Mouse (Mus musculus) layer of hippocampus, adult 2 months (tissue): Measurements from ENCODE around the gene Gmppa. TPM values are rescaled to one million over a fixed set of nuclear protein-coding genes. Genes with fewer than 3 reads are reported as not detected.

Source experiments
- DNase-seq, 2 experiments: peaks; one replicate each; pipeline ENCODE4 v3.0.0; 2022; ENCODE audit warnings: low spot score in 2 of 2
- H3K27ac ChIP-seq: fragments of 200-600 bp; 2 replicates; pipeline ENCODE4 v1.8.1; 2022
- H3K4me3 ChIP-seq: fragments of 200-600 bp; 2 replicates; pipeline ENCODE4 v1.8.1; 2022; ENCODE audit warnings: mild to moderate bottlenecking
- CTCF ChIP-seq: fragments of 200-600 bp; conservative IDR thresholded peaks from 2 replicates; pipeline ENCODE4 v1.8.1; 2022; ENCODE audit warnings: antibody characterized with exemption, mild to moderate bottlenecking, moderate library complexity
- total RNA-seq, 2 experiments: library from RNA; stranded (reverse); gene quantifications; 2 replicates each; pipeline ENCODE4 v1.2.3; 2021

The Gmppa gene
- total RNA-seq, 2 experiments from 2014 or later, result 72.9 to 76.0 TPM

GRCm38 (mm10) chr1:75463652-75464204 lies 28.0 kb downstream of the Gmppa start:
- no peak overlapping the region for H3K27ac ChIP-seq
- DNase-seq, result no peak
- H3K4me3 ChIP-seq, result no peak overlapping the region
- no peak for TF ChIP-seq CTCF

GRCm38 (mm10) chr1:75467215-75467927 lies 31.6 kb downstream of the Gmppa start:
- H3K4me3 ChIP-seq, result no peak overlapping the region
- peak; percentile 89 for TF ChIP-seq CTCF
- DNase-seq, result peak; percentile 78 to 85
- no peak overlapping the region for H3K27ac ChIP-seq

GRCm38 (mm10) chr1:75469287-75469825 lies 33.6 kb downstream of the Gmppa start:
- no peak overlapping the region for H3K4me3 ChIP-seq
- H3K27ac ChIP-seq, result no peak overlapping the region
- DNase-seq, result no peak
- TF ChIP-seq CTCF, result no peak

- DNase-seq, result no peak
- Histone ChIP-seq H3K27ac (peak overlapping the region; percentile 61; the same call in 1 of the 2 replicates), H3K4me3 (peak overlapping the region; percentile 92; the same call in 1 of the 2 replicates)
- no peak for TF ChIP-seq CTCF
Observed at GRCm38 (mm10) chr1:75476441-75476840, 40.7 kb downstream of the Gmppa start.

GRCm38 (mm10) chr1:75477264-75477965 lies 41.7 kb downstream of the Gmppa start:
- peak; percentile 88 for TF ChIP-seq CTCF
- H3K27ac ChIP-seq, result peak overlapping the region; percentile 61
- peak; percentile 74 to 85 for DNase-seq
- peak overlapping the region; percentile 92 for H3K4me3 ChIP-seq

GRCm38 (mm10) chr1:75477966-75478290 lies 42.2 kb downstream of the Gmppa start:
- H3K4me3 ChIP-seq, result peak overlapping the region; percentile 92
- peak in 1 of 2 experiments; percentile 49 for DNase-seq
- peak overlapping the region; percentile 97 for H3K27ac ChIP-seq
- TF ChIP-seq CTCF, result no peak

- peak overlapping the region; percentile 97 for H3K27ac ChIP-seq
- peak overlapping the region; percentile 92 for H3K4me3 ChIP-seq
- peak; percentile 4; the same call in 1 of the 2 replicates for TF ChIP-seq CTCF
- no peak for DNase-seq
Observed at GRCm38 (mm10) chr1:75478497-75478896, 42.8 kb downstream of the Gmppa start.

- Histone ChIP-seq H3K4me3 (peak within 1 kb of the TSS; percentile 92), H3K27ac (peak within 1 kb of the TSS; percentile 97)
- peak; percentile 97 to 99 for DNase-seq
- TF ChIP-seq CTCF, result no peak
Observed at GRCm38 (mm10) chr1:75478916-75479634, 43.3 kb downstream of the Gmppa start, which contains the start of the genes Chpf and Tmem198. Chpf (minus strand) TSS chr1:75479307. Tmem198 (plus strand) TSS chr1:75479532.

GRCm38 (mm10) chr1:75479635-75479989 lies 43.9 kb downstream of the Gmppa start:
- no peak for DNase-seq
- no peak for TF ChIP-seq CTCF
- Histone ChIP-seq H3K4me3 (peak overlapping the region; percentile 92), H3K27ac (peak overlapping the region; percentile 97)

GRCm38 (mm10) chr1:75480036-75480435 lies 44.3 kb downstream of the Gmppa start:
- DNase-seq, result no peak
- TF ChIP-seq CTCF, result no peak
- Histone ChIP-seq H3K4me3 (peak overlapping the region; percentile 92), H3K27ac (peak overlapping the region; percentile 97)

GRCm38 (mm10) chr1:75480735-75481134 lies 45.0 kb downstream of the Gmppa start:
- Histone ChIP-seq H3K4me3 (peak overlapping the region; percentile 92), H3K27ac (peak overlapping the region; percentile 97; the same call in 1 of the 2 replicates)
- TF ChIP-seq CTCF, result no peak
- peak in 1 of 2 experiments; percentile 58 for DNase-seq

- peak; percentile 6; the same call in 1 of the 2 replicates for TF ChIP-seq CTCF
- Histone ChIP-seq H3K27ac (no peak overlapping the region), H3K4me3 (peak overlapping the region; percentile 61)
- no peak for DNase-seq
Observed at GRCm38 (mm10) chr1:75486561-75486960, 50.8 kb downstream of the Gmppa start.
